Mouse (Mus musculus) cerebellum, adult 11 months (tissue): Measurements from ENCODE around the gene Krtdap.
"Not testable (repeated sequence)": the region's sequence is repeated elsewhere in the genome, so short reads cannot be mapped to it uniquely, and the experiment has no call there.

Experiments
- DNase-seq: peaks from one replicate; pipeline ENCODE4 v3.0.0; 2022

The Krtdap gene

DNA sequence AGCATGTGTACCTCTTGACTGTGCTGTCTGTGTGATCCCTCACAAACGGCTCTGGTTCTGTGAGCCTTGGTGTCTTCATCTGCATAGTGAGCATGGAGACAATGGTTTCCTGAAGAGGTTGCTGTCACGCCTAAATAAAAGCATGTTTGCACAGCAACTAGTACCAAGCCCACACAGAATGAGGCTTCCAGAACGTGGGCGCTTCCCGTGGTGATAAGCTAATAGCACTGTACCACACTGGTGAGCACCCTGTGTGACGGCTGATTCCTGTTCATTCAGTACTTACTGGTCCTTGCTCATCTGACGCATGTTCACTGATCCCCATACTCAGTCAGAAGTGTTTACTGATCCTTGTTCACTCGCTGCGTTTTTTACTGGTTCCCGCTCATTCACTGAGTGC is 2.4 kb downstream of the Krtdap start:
- DNase-seq: no peak

DNA sequence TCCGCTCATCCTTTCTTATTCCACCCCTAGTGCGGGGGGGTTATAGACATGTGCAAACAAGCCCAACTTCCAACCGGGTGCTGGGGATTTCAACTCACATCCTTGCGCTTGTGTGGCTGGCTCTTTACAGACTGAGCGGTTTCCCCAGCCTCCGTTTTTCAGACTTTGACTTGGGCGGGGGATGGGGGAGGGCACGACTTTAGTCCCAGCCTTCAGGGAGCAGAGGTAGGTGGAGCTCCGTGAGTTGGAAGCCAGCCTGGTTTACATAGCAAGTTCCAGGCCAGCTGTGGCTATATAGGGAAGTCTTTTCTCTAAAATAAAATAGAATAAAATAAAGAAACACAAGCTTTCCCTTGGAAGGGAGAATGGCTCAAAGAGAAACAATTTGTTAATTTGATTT is 4.2 kb downstream of the Krtdap start:
- DNase-seq: no peak

- no peak for DNase-seq
Observed at GRCm38 (mm10) chr7:30794921-30795320, 7.2 kb downstream of the Krtdap start.

GRCm38 (mm10) chr7:30796790-30797189 is 9.1 kb downstream of the Krtdap start:
- no peak for DNase-seq

- DNase-seq: no peak
Observed at GRCm38 (mm10) chr7:30800653-30801052, 13.0 kb downstream of the Krtdap start.

- DNase-seq: no peak
Observed at GRCm38 (mm10) chr7:30803256-30803655, 15.6 kb downstream of the Krtdap start.

DNA sequence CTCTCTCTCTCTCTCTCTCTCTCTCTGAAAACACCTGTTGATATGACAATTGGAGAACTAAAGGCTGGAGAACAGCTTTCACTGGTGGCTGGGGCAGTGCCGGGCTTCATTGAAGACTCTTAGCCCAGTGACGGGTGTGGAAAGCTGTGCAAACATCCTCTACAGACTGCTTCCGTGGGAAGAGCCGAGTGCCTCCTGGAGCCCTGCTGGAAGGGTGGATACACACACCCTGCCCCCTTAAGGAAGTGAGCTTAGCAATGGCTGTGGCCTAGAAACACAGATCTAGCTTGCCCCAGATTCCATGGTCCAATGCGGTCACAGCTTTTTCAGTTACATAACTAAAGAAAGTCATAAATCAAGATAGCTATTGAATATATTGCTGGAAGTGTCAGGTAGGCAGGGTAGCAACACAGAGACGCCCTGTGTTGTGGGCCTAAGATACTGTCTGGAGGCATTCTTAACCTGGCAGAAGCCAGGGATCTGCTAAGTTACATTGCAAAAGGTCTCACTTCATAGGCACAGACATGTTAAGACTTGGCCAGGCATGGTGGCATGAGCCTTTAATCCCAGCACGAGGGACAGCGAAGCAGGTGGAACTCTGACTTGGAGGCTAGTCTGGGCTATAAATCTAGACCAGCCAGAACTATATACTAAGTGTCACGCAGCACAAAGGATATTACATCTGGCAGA is 16.5 kb downstream of the Krtdap start:
- no peak for DNase-seq

DNA sequence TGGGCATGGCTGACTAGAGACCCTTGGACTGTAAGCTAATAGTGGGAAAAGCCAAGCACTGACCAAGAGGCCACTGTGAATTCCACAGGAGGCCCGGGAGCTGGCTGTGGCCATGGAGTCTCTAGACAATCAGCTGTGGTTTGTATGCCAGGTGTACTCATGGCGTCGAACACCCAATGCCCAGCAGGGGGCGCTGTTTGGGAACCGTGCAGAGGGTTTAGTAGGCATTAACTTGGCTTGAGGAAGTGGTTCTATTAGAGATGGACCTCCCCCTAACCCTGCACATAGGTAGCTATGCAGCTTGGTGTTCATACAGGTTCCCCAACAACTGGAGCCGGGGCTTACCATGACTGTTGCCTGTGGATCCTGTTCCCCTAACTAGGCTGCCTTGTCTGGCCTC is 18.2 kb downstream of the Krtdap start:
- no peak for DNase-seq

DNA sequence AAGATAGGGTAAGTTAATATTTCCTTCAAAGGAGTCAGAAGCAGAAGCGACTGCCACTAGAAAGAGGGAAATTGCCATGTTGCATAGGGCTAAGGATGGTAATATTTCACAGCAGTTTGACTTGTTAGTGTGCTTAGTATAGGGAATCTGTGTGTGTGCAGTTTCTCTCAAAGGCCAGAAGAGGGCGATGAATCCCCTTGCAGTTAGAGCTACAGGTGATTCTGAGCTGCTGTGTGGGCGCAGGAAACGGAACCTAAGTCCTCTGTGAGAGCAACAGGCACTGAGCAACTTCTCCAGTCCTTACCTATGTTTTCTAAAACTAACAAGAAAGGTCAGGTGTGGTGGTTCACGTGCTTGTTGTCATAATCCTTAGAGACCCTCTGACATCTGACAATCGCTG is 22.6 kb downstream of the Krtdap start:
- DNase-seq: no peak

DNA sequence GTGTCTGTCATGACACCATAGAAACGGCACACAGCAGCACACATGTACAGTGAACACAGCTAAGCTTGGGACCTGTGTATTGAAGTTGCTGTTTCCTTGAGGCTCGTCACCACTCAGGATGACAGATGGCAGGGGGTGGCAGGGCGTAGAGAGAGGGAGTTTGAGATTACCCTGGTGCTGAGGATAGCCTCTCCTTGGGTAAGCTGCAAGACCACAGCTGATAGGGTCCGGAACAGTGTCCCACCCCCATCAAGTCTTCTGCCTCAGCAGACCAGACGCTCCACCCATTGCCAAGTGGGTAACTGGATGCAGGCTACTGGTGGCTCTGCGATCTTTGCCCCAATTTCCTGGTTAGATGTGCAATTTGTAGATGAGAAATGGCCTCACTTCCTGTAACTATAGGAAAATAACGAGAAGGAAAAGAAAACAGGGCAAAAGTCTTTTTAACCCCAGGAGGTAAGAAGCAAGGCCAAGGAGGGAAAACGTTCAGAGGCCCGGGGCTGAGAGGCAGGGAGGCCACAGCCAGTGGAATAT is 24.1 kb downstream of the Krtdap start:
- DNase-seq: no peak

DNA sequence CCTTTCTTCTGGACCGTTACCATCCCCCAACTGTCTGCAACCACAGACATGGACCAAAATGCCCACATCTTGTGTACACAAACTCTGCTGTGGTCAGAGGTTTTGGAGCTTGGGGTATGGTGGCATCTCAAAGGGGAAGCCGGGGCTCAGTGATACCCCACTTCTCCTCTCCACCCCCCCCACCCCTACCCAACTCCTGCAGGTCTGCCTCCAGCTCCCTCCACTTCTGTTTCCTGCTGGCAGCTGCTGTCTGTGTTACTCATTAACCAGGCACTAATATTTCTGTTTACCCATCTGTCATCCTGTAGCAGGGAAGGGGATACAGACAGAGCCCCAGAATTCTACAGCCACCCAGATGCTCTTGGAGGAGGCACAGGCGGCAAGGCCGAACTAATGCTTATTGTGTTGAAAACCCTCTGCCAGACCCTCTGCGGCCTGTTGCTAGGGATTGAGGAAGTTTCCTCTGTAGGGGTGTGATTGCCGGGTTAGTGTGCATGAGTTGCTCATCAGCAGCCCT is 24.7 kb downstream of the Krtdap start:
- DNase-seq: no peak

DNA sequence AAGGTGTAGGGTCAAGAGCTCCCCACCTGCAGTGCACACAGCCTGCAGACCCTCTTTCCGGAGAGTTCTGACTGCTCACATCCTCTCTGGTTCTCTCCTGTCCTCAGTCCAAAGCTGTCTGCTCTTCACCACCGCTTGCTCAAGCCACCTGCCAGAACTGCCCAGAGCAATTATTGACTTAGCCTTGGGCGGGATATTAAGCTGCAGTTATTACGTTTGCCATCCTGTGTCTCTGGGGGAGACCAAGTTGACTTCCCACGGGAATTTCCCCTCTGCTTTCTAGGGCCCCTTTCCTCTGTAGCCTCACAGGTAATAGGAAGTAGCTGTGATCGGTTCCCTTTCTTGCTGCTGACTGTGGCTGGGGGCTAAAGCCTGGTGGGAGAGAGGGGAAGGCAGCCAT is 32.4 kb downstream of the Krtdap start:
- DNase-seq: no peak

DNA sequence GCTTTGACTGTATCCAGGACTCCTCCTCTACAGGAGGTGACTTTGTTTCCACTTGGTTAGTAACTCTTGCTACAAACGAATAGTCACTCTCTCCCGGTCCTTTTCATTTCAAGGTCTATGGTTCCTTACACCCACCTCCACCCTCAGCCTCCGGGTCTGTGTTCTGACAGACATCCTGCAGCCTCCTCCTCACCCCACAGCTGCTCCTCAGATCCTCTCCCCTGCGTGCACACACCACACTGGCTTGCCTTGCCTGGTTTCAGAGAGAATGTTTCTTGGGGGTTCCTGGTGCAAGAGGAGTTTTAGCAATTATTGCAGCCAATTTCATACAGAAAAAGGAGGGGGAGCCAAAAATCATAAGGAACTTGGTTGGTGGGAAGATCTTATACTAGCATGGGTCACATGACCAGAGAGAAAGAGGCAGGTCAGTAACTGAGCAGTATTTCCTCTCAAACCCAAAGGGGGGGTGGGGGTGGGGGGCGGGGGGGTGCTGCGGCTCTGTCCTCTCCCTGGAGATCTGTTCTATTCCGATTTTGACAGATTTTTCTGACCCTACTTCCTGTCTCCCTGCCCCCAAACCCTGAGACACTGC is 33.3 kb downstream of the Krtdap start:
- no peak for DNase-seq

GRCm38 (mm10) chr7:30821532-30821931 is 33.8 kb downstream of the Krtdap start:
- DNase-seq: no peak

- DNase-seq: no peak
Observed at GRCm38 (mm10) chr7:30823675-30824074, 36.0 kb downstream of the Krtdap start, which contains the start of gene Ffar2. Gene Ffar2, minus strand, starts transcription at chr7:30823775.

GRCm38 (mm10) chr7:30824306-30824705 is 36.6 kb downstream of the Krtdap start:
- DNase-seq: no peak

DNA sequence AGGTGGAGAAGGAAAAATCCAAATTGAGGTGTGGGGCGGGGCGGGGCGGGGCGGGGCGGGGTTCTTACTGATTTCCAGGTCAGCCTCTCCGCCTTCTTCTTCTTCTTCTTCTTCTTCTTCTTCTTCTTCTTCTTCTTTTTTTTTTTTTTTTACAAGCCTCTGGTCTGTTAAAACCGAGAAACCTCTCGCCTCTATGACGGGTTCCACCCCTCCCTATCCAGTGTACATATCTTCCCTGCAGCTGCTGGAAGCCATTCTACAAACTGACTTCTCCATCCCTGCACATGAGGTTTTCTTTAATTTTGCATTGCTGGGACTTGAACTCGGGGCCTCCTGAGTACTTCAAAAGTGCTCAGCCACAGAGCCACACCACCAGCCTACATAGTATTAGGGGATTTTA is 39.0 kb downstream of the Krtdap start:
- DNase-seq: no peak

GRCm38 (mm10) chr7:30828871-30829270 is 41.2 kb downstream of the Krtdap start:
- DNase-seq: not testable (repeated sequence)

- DNase-seq: no peak
Observed at GRCm38 (mm10) chr7:30829428-30829827, 41.7 kb downstream of the Krtdap start.

- DNase-seq: no peak
Observed at GRCm38 (mm10) chr7:30832261-30832660, 44.6 kb downstream of the Krtdap start.

DNA sequence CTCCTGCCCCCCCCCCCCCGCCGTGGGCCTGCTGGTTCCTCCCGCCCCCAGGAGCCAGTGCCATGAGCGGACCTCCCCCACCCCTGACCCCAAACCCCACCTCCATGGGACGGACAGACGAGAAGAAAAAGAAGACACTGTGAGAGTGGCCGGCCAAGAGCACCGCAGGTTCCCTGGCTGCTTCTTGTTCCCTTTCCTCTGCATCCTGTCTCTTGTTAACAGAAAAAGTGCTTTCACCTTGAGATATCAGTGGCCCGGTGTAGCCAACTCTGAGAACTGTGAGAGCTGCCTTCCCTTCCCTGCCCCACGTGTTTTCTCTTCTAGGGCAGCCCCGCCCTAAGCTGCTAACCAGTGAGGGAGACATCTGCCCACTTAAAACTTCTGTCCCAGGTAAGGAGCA is 45.0 kb downstream of the Krtdap start:
- not testable (repeated sequence) for DNase-seq

DNA sequence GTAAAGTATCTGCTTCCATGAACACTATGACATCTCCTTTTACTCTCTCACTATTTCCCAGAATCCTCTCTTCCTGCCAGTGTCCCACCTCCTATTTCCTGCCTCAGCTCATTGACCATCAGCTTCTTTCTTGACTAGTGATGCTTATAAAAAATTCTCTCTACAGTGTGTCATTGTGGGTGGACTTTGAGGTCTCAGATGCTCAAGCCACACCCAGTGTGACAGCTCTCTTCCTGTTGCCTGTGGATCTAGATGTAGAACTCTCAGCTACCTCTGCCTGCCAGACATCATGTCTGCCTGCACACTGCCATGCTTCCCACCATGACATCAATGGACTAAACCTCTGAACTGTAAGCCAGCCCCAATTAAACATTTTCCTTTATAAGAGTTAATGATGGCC is 49.6 kb downstream of the Krtdap start:
- no peak for DNase-seq

DNA sequence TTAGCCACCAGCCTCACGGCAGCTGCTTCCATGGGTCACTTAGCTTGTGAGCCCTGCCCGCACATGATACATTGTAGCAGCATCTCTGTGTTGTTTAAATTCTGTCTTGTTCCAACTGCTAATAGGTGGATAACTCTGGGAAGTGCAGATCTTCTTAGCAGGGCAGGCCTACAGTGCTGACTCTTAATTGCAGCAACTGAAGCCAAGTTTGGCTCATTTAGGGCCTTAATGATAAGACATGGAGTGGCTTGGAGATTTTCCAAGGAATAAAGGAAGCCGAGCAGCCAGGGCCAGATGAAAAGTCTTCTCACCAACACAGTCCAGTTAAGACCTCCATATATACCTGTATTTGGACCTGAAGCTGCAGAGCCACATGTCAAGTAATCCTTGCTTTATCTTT is 52.6 kb downstream of the Krtdap start:
- DNase-seq: no peak
